Mouse (Mus musculus) cerebellum, adult 9-10 months (tissue): ENCODE measurements around the gene C1ra.
A peak's percentile ranks its signal among the peaks of the same experiment; 100 is the strongest.
"Not testable (repeated sequence)": the region's sequence is repeated elsewhere in the genome, so short reads cannot be mapped to it uniquely, and the experiment has no call there.

Experiments used
- DNase-seq: peaks from one replicate; pipeline ENCODE4 v3.0.0; 2022

C1ra gene

GRCm38 (mm10) chr6:124487509-124487908, 24.7 kb upstream of the C1ra start:
- no peak for DNase-seq

DNA sequence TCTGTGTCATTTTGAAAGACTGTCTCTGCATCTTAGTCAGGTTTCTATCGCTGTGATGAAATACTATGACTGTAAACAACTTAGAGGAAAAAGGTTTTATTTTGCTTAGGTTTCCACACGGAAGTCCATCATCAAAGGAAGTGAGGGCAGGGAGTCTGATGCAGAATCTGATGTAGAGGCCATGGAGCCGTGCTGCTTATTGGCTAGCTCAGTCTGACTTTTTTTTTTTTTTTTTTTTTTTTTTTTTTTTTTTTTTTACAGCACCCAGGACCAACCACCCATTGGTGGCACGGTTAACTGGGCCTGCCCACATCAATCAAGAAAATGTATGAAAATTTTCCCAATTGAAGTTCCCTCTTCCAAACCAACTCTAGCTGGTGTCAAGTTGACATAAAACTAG, 23.3 kb upstream of the C1ra start:
- no peak for DNase-seq

DNA sequence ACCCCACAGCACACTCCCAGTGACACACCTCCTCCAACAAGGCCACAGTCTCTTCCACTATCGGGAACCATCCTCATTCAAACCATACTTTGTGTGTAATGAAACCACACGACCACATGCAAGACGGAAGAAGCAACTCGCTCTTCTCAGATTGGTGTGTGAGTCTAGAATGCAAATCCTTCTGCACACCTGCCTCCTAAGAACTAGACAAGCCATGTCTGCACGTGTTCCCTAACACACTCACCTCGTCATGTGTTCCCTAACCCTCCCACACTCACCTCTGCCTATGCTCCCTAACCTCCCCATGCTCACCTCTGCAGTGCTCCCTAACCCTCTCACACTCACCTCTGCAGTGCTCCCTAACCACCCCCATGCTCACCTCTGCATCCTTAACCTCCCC, 20.8 kb upstream of the C1ra start:
- no peak for DNase-seq

GRCm38 (mm10) chr6:124492842-124493561, 19.2 kb upstream of the C1ra start, which contains the start of gene C1rl:
Gene C1rl, plus strand, starts transcription at chr6:124493113.
- DNase-seq = peak; percentile 83

GRCm38 (mm10) chr6:124493886-124494285, 18.3 kb upstream of the C1ra start:
- DNase-seq = no peak

DNA sequence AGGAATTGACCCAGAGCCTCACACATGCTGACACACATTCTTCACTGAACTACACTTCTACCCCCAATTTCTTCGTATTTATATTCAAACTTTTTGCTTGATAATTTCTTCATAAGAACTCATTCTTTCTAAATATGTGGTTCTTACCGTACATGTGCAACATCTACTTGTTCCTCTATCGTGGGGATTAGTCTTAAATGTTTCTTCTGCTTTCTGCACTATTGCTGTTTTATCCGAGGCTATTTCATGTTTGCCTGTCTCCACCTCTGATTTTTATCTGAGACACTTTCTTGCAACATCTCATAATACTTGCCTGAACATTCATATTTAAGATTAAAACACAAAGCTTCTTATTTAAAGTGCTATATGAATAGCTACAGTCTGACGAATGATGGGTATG, 16.2 kb upstream of the C1ra start:
- DNase-seq = no peak

DNA sequence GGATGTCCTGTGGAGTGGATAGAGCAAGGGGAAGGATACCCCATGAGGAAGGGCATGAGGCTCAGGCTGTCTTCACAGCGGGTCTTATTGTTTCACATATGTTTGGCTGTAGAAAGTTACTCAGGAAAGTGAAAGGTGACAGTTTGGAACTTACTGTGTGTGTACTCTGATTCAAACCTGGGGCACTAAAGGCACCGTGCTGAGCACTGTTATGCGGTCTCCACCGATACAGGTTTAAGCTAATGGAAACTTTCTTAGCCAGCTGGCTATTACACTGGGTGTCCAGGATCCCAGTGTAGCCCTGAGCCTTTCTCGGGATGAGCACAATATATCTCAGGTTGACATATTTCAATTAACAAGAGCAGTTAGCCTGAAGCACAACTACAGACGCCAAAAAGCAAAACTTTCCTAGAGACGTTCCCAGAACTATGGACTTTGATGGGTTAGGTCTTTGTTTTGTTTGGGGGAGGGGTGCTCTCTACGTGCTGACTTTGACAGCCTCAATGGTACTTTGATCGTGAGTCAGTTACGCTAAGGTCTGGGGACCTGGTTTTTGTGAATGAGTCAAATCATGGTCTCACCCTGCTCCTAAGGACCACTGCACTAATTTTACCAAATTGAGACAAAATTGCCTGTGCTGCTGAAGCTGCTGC, 12.2 kb upstream of the C1ra start:
- DNase-seq = no peak

DNA sequence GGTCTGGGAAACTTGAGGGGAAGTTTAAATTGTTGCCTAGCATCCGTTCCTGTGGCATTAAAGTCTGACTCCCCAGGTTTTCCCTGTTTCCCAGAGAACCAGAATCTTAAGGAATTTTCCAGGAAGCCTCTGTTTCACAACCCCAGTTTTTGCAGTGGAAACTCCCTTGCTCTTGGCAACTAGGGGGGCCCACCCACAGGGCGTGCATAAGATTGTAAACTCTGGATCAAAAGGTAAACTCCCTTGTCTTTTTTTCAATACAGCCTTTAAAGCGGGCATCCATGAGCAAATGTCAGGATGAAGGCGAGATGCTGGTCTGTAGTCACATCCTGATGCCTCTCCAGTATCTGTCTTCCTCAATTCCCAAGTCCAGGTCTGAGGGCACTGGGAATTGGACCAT, 10.7 kb upstream of the C1ra start:
- DNase-seq = no peak

DNA sequence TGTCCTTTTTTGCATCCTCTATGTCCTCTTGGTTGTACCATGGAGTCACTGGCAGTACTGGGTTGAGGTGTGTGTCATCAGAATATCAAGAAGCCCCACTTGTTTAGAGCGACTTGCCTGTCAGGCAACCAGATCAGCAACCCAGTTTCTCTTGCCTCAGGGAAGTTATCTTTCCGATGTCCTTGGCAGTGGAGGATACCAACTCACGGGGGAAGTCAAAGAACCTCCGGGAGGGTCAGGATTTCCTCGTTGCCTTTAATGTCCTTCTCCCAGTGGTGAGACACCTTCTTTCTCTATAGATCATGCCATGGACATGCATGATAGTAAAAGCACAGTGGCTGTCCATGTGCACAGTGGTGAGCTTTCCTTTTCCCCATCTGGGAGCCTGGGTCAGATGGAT, 10.2 kb upstream of the C1ra start:
- DNase-seq = no peak

- DNase-seq = no peak
These were observed 7.2 kb upstream of the C1ra start for GRCm38 (mm10) chr6:124505028-124505427.

GRCm38 (mm10) chr6:124506991-124507390, 5.2 kb upstream of the C1ra start:
- no peak for DNase-seq

DNA sequence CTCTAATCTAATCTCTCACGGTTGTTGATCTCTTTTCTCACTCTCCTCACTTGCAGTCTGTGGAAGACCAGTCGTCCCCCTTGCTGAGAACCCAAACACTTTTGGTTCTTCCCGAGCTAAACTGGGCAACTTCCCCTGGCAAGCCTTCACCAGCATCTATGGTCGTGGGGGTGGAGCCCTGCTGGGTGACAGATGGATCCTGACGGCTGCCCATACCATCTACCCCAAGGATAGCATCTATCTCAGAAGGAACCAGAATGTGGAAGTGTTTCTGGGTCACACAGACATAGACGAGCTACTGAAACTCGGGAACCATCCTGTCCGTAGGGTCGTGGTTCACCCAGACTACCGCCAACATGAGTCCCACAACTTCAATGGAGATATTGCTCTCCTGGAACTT, 3.9 kb upstream of the C1ra start:
- DNase-seq = peak; percentile 85

DNA sequence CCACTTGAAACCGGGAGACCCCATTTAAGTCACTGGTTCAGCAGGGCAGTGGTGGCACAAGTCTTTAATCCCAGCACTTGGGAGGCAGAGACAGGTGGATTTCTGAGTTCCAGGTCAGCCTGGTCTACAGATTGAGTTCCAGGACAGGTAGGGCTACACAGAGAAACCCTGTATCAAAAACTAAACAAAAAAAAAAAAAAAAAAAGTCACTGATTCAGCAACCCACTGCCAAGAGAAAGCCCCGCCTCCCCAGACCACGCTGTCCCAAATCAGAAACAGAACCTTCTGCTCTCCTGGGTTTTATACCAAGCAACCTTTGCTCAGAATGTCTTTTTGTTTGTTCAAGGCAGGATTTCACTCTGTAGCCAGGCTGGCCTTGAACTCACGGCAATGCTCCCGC, 3.0 kb upstream of the C1ra start:
- not testable (repeated sequence) for DNase-seq

- no peak for DNase-seq
These were observed 269 bp upstream of the C1ra start for GRCm38 (mm10) chr6:124511936-124512335.

GRCm38 (mm10) chr6:124517733-124518132, 5.5 kb downstream of the C1ra start:
- DNase-seq = not testable (repeated sequence)

DNA sequence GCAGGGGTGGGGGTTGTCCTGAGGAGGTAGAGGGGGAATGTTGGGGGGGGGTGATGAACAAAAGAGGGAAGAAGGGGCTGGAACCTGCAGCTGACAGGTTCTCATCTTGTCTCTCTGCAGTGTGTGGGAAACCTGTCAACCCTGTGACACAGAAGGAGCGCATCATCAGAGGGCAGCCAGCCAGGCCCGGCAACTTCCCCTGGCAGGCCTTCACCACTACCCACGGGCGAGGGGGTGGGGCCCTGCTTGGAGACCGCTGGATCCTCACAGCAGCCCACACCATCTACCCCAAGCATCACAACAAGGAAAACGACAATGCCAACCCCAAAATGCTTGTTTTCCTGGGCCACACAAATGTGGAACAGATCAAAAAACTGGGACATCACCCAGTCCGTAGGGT, 9.9 kb downstream of the C1ra start:
- DNase-seq = not testable (repeated sequence)

DNA sequence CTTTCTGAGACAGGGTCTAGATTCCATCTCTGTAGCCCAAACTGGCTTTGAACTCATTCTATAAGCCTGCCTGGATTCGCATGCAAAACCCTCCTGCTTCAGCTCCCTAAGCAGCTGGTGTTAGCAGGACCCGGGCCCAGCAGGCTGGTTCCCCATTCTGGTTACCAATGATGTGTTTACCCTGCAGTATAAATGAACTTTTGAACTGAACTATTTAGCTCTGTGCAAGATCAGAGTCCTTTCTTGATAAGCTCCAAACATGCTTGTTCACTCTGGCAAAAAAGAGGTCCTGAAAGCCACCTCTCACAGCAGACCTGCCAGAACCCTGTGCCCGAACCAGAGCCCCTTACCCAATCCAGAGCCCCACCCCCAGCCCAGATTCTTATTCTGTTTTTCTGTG, 15.7 kb downstream of the C1ra start:
- no peak for DNase-seq

DNA sequence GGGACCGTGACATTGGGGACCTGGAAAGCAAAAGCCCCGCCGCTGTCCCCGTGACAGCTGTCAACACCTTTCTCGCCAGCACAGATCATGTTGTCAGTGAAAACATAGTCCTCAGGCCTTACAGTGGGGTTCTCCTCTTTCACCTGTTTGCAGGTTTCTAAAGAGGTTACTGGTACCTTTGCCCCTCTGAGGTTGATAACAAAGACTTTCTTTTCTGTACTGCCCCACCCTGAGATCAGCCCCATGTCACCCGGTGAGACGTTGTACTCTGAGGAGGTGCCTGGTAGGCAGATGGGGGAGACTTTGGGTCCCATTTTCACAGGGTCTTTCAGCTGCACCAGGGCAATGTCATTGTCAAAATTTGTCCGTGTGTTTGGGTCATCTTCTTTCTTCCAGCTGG, 18.9 kb downstream of the C1ra start:
- no peak for DNase-seq

- not testable (repeated sequence) for DNase-seq
These were observed 24.1 kb downstream of the C1ra start for GRCm38 (mm10) chr6:124536125-124536829.

DNA sequence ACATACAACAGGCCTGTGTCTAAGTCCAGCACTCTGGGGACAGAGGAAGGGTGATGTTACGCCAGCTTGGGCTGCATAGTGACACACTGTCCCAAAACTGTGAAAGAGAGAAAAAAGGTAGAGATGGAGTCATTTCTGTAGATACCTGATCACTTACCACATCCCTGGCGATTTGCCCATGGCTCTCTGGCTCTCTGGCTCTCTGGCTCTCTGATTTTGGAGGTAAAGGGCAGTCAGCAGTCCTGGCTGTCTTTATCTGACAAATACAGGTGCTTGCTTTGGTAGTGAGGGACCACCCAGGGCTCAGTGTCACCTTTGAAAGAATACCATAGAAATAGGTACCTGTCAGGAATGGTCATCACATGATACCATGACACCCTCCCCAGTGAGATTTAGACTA, 29.0 kb downstream of the C1ra start:
- not testable (repeated sequence) for DNase-seq

- peak; percentile 55 for DNase-seq
These were observed 30.1 kb downstream of the C1ra start, which contains the start of gene C1s1 for GRCm38 (mm10) chr6:124542284-124542683. Gene C1s1, minus strand, starts transcription at chr6:124542359.

GRCm38 (mm10) chr6:124544466-124544865, 32.3 kb downstream of the C1ra start:
- DNase-seq = no peak

- DNase-seq = no peak
These were observed 33.2 kb downstream of the C1ra start for GRCm38 (mm10) chr6:124545425-124545824.

DNA sequence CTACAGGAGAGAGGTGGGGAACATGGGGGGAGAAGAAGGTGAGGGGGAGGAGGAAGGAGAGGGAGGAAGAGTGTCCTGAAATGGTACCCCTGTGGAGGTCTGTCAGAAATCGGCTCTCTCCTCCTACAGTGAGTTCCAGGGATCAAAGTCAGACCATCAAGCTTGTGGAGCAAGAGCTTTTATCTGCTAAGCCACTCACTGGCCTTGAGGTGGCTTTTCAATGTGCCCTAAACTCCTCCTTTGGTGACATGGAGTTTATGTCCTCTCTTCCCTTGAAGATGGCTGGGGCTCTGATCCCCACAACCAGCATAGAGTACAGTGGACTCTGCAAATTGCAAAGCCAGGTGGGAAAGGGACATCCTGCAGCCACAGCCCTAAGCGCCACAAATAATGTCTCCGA, 35.8 kb downstream of the C1ra start:
- DNase-seq = not testable (repeated sequence)
